Mouse (Mus musculus): ENCODE measurements around the gene Kctd21. TPM values are rescaled to one million over a fixed set of nuclear protein-coding genes. Genes with fewer than 3 reads are reported as not detected.

Kctd21 gene
- polyA plus RNA-seq, 1 experiment, result 3.9 TPM

- no peaks in the 10 kb centered on the region for H3K4me1 ChIP-seq (ENCODE audit: control insufficient read depth, insufficient read depth, low read length)
- H3K27ac ChIP-seq (ENCODE audit: insufficient read depth, low read length), result no peak overlapping the region
- no peak for TF ChIP-seq CTCF (IDR thresholded peaks at IDR 0.05; ENCODE audit: borderline replicate concordance, insufficient read depth, low read length)
- no peak overlapping the region for H3K4me3 ChIP-seq (ENCODE audit: insufficient read depth, low read length)
These were observed 62.2 kb downstream of the Kctd21 start for GRCm38 (mm10) chr7:97394375-97394774.

GRCm38 (mm10) chr7:97398943-97399342 lies 66.8 kb downstream of the Kctd21 start:
- peaks cover 6% of the 10 kb centered on the region for H3K4me1 ChIP-seq (ENCODE audit: control insufficient read depth, insufficient read depth, low read length)
- no peak overlapping the region for H3K27ac ChIP-seq (ENCODE audit: insufficient read depth, low read length)
- no peak overlapping the region for H3K4me3 ChIP-seq (ENCODE audit: insufficient read depth, low read length)
- no peak for TF ChIP-seq CTCF (IDR thresholded peaks at IDR 0.05; ENCODE audit: borderline replicate concordance, insufficient read depth, low read length)
- TF ChIP-seq POLR2A (IDR thresholded peaks at IDR 0.05; ENCODE audit: low read depth, low read length), result no peak

Other genes starting within 250 kb of the Kctd21 start
- gene Usp35, start 307 bp upstream of the Kctd21 start, polyA plus RNA-seq (2011; ENCODE audit: insufficient read length, low read depth, missing spikeins), result 5.0 and 5.4 TPM in 2 replicates
- gene Alg8, start 39.3 kb downstream of the Kctd21 start, polyA plus RNA-seq (2011; ENCODE audit: insufficient read length, low read depth, missing spikeins), result 48.7 and 62.1 TPM in 2 replicates
- gene Ndufc2, start 67.7 kb downstream of the Kctd21 start, polyA plus RNA-seq (2011; ENCODE audit: insufficient read length, low read depth, missing spikeins), result 114 and 124 TPM in 2 replicates
- not detected in 2 replicates for gene Thrsp, start 85.4 kb downstream of the Kctd21 start, polyA plus RNA-seq (2011; ENCODE audit: insufficient read length, low read depth, missing spikeins)
- gene Kctd14, start 119.0 kb downstream of the Kctd21 start, polyA plus RNA-seq (2011; ENCODE audit: insufficient read length, low read depth, missing spikeins), result 0.70 TPM in 1 of 2 replicates, not detected in the other
- gene Ints4, start 148.6 kb downstream of the Kctd21 start, polyA plus RNA-seq (2011; ENCODE audit: insufficient read length, low read depth, missing spikeins), result 28.4 and 39.0 TPM in 2 replicates
- gene Aamdc, start 247.2 kb downstream of the Kctd21 start, polyA plus RNA-seq (2011; ENCODE audit: insufficient read length, low read depth, missing spikeins), result 21.9 and 22.2 TPM in 2 replicates
- gene Rsf1, start 247.6 kb downstream of the Kctd21 start, polyA plus RNA-seq (2011; ENCODE audit: insufficient read length, low read depth, missing spikeins), result 24.2 and 26.2 TPM in 2 replicates